Mouse (Mus musculus) spleen, adult 2 months (tissue): ENCODE results near the gene Sult5a1. TPM values are rescaled to one million over a fixed set of nuclear protein-coding genes. Genes with fewer than 3 reads are reported as not detected.

Source experiments
- DNase-seq, 2 experiments: peaks; one replicate each; pipeline versions ENCODE4 v3.0.0 to v3.0.0-alpha.2; 2012 to 2021; ENCODE audit warnings: low spot score in 2 of 2, low read depth in 1 of 2
- H3K27ac ChIP-seq: fragments of 200-500 bp; 2 replicates; pipeline ENCODE4 v1.5.1; 2012; ENCODE audit warnings: low read length, inconsistent platforms; ENCODE audit not compliant: insufficient read depth
- H3K27me3 ChIP-seq: fragments of 200-500 bp; 2 replicates; pipeline ENCODE4 v1.6.1; 2012; ENCODE audit warnings: mild to moderate bottlenecking, moderate library complexity, low read length, inconsistent platforms; ENCODE audit not compliant: control insufficient read depth, insufficient read depth
- H3K36me3 ChIP-seq: fragments of 200-500 bp; 2 replicates; pipeline ENCODE4 v1.6.1; 2012; ENCODE audit warnings: mild to moderate bottlenecking, low read length, inconsistent platforms; ENCODE audit not compliant: control insufficient read depth, insufficient read depth
- H3K4me1 ChIP-seq: fragments of 200-500 bp; 2 replicates; pipeline ENCODE4 v1.6.1; 2011; ENCODE audit warnings: inconsistent platforms; ENCODE audit not compliant: control insufficient read depth, insufficient read depth, insufficient read length
- H3K4me3 ChIP-seq: fragments of 200-500 bp; 2 replicates; pipeline ENCODE4 v1.5.1; 2011; ENCODE audit warnings: mild to moderate bottlenecking, inconsistent platforms; ENCODE audit not compliant: insufficient read depth, insufficient read length; ENCODE audit errors: extremely low read depth
- CTCF ChIP-seq: fragments of 200-500 bp; IDR thresholded peaks from 2 replicates; pipeline ENCODE4 v1.5.1; 2011; ENCODE audit warnings: mild to moderate bottlenecking, inconsistent platforms; ENCODE audit not compliant: insufficient read depth, insufficient read length, insufficient replicate concordance; ENCODE audit errors: extremely low read depth
- POLR2A ChIP-seq: fragments of 200-500 bp; IDR thresholded peaks from 2 replicates; pipeline ENCODE4 v1.6.1; 2011; ENCODE audit warnings: low read depth, low read length, inconsistent platforms
- WGBS: fragments of 180-500 bp; shearing (Covaris S2); methylation state at CpG from one replicate; pipeline ENCODE4 v1.1.7; 2018; 5-methylcytosine and 5-hydroxymethylcytosine counted together
- polyA plus RNA-seq: library from polyadenylated mRNA; depleted of rRNA; stranded (reverse); fragments of >200 nt; gene quantifications from 2 replicates; pipeline ENCODE4 v1.2.3, GENCODE M21; 2012

The Sult5a1 gene
- polyA plus RNA-seq, 1 experiment, result 0.92 TPM

DNA sequence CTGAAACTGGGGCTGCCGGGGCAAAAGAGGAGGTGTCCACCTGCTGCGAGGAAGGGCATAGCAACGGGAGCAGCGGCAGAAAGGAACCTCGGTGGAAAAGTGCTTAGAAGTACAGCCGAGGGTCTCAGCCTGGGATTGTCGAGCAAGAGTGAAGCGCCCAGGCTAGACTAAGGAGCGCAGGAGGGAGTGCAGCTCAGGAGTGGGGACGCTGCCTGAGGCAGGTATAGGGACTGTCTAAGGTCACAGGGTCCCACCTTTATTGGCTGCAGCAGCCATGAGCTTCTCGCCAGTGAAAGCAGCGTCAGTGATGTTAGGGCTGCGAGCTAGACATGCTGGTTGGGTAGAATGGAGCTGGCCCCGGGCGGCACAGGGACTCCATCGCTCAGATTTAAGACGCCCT, 40.4 kb downstream of the Sult5a1 start:
- no peak for DNase-seq
- Histone ChIP-seq H3K4me3 (peak overlapping the region; percentile 42; the same call in 1 of the 2 replicates), H3K4me1 (peaks cover 10% of the 10 kb centered on the region), H3K36me3 (no peaks in the 10 kb centered on the region), H3K27me3 (peaks cover 22% of the 10 kb centered on the region), H3K27ac (no peak overlapping the region)
- TF ChIP-seq CTCF (no peak), POLR2A (no peak)
- 7% methylated on average over 17 of the region's 17 CpGs for WGBS

DNA sequence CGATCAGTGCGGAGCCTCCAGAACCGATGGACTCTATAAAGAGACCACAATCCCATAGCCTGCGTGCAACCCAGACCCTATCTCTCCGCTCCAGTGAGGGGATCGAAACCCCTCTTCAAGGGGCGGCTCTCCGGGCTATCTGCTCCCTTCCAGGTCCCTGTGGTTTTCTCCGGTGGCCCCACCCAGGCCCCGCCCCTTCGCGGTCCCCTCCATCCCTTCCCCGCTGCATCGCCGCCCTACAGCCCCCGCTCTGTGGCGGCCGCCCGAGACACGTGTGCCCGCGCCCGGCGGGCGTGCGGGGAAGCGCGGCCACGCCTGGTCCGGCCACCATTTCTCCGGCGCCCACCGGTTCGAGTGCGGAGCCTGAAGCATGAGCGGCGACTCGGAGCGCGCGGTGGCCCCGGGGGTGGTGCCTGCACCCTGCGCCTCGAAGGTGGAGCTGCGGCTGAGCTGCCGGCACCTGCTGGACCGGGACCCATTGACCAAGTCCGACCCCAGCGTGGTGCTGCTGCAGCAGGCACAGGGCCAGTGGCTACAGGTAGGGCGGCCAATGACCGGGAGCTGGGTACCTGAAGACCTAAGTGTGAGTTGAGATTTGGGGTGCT, 40.9 kb downstream of the Sult5a1 start, which contains the start of gene Cpne7:
TSS of gene Cpne7 (plus strand) at position 248 of the 605 bp plus-strand sequence.
- no peaks in the 10 kb centered on the region for H3K36me3 ChIP-seq
- peaks cover 10% of the 10 kb centered on the region for H3K4me1 ChIP-seq
- H3K4me3 ChIP-seq, result peak within 1 kb of the TSS; percentile 42
- TF ChIP-seq POLR2A (no peak), CTCF (no peak)
- peaks cover 22% of the 10 kb centered on the region for H3K27me3 ChIP-seq
- H3K27ac ChIP-seq, result no peak within 1 kb of the TSS
- 2% methylated on average over 51 of the region's 51 CpGs for WGBS
- no peak for DNase-seq

DNA sequence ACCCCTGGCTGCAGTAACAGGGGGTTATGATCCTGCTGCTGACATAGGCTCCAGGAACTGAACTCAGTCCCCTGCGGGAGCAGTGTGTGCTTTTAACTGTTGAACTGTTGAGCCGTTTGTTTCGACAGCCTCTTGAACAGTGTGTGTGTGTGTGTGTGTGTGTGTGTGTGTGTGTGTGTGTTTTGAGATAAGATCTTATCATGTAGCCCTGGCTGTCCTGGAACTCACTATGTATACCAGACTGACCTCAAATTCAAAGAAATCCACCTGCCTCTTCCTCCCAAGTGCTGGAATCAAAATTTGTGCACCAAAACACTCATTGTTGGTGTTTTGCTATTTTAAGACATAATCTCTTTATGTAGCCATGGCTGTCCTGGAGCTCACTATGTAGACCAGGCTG, 43.5 kb downstream of the Sult5a1 start:
- Histone ChIP-seq H3K4me3 (no peak overlapping the region), H3K4me1 (peaks cover 10% of the 10 kb centered on the region), H3K36me3 (no peaks in the 10 kb centered on the region), H3K27ac (no peak overlapping the region), H3K27me3 (peaks cover 22% of the 10 kb centered on the region)
- DNase-seq, result no peak
- TF ChIP-seq CTCF, result no peak
- no peak for TF ChIP-seq POLR2A
- WGBS, result 12% methylated on average over 3 of the region's 3 CpGs

DNA sequence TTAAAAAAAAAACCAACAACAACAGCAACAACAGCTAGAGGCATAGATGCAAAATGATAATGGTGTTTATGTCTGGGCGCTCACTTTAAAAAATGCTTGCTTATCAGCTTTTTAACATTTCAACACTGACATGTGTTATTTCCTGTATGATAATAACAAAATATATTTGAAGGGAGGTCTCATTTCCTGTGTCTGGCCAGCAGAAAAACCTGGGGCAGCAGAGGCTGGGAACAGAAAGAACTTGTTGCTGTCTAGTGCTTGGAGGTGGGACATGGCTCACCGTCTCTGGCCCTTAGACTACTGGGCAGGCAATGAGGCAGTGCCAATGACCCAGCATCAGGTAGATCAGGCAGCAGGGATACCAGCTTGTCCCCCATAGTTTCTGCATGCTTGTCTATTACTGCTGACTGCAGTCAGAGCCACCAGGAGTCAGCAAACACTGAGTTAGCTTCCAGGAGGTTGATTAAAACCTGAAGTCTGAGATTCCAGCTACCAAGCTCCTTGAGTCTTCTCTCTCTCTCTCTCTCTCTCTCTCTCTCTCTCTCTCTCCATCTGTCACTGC, 44.1 kb downstream of the Sult5a1 start:
- peaks cover 10% of the 10 kb centered on the region for H3K4me1 ChIP-seq
- H3K4me3 ChIP-seq, result no peak overlapping the region
- 39% methylated on average over 2 of the region's 2 CpGs for WGBS
- no peaks in the 10 kb centered on the region for H3K36me3 ChIP-seq
- DNase-seq, result no peak
- H3K27ac ChIP-seq, result no peak overlapping the region
- H3K27me3 ChIP-seq, result peaks cover 22% of the 10 kb centered on the region
- no peak for TF ChIP-seq POLR2A
- TF ChIP-seq CTCF, result no peak

DNA sequence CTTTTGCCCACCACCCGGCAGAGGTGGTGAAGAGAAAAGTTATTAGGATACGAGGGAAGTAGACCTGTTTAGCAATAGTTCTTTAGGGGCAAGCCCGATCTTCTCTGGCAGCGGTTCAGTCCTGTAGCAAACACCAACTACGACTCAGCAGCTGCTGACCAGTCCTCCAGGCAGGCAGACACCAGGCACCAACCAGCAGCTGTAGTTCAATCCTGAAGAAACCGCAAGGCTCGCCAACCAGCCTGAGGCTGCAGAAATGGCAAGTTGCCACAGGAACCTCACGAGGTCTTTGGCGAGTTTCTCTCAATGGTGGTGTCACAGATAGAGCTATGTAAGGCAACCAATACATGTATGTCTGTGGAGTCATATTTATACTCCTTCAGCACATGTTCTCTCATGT, 45.2 kb downstream of the Sult5a1 start:
- H3K36me3 ChIP-seq, result no peaks in the 10 kb centered on the region
- H3K27me3 ChIP-seq, result peaks cover 16% of the 10 kb centered on the region
- 59% methylated on average over 9 of the region's 9 CpGs for WGBS
- DNase-seq, result no peak
- no peak overlapping the region for H3K4me3 ChIP-seq
- TF ChIP-seq POLR2A (no peak), CTCF (no peak)
- no peak overlapping the region for H3K27ac ChIP-seq
- H3K4me1 ChIP-seq, result peaks cover 9% of the 10 kb centered on the region

DNA sequence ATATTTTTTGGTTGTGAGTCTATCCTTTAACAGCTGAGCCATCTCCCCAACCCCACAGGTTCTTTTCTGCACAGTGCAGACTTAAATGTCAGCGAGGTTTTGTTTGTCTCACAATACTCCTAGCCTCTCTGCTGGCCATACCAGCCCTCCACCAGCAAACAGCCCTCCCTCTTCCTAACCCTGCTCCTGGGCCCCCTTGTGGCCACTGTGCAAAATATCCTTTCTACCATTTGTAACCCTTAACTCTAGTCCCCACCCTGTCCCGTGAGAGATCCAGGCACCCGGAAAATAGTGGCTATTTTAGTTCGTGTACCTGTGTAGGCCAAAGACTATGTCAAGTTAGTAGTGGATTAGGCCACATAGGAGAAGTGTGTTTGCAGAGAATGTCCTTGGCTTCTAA, 47.5 kb downstream of the Sult5a1 start:
- no peaks in the 10 kb centered on the region for H3K27me3 ChIP-seq
- no peak overlapping the region for H3K4me3 ChIP-seq
- under 1% methylated on average over 4 of the region's 4 CpGs for WGBS
- TF ChIP-seq CTCF (peak; percentile 59; the same call in 1 of the 2 replicates), POLR2A (no peak)
- DNase-seq, result peak; percentile 30 to 46
- H3K27ac ChIP-seq, result no peak overlapping the region
- H3K4me1 ChIP-seq, result no peaks in the 10 kb centered on the region; the same call in 1 of the 2 replicates
- peaks cover under 1% of the 10 kb centered on the region; the same call in 1 of the 2 replicates for H3K36me3 ChIP-seq

DNA sequence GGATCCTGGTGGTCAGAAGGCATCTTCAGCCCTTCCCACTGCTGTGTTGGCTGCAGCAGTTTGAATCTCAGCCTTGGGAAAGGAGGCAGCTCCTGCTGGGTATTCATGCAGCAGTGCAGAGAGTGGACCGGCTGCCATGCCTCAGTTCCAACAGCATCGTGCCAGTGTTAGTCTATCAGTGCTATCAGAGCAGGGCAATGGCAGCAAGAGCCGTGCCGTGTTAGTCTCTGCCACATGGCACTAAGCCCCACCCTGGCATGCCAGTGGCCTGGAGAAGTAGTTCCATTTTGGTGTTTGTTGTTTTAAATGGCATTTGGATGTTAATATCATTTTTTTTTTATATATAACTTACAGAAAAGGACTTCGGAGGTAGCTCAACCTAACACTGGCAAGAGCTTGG, 49.2 kb downstream of the Sult5a1 start:
- Histone ChIP-seq H3K4me1 (no peaks in the 10 kb centered on the region; the same call in 1 of the 2 replicates), H3K27ac (no peak overlapping the region), H3K4me3 (no peak overlapping the region), H3K36me3 (peaks cover 15% of the 10 kb centered on the region), H3K27me3 (no peaks in the 10 kb centered on the region)
- no peak for DNase-seq
- TF ChIP-seq POLR2A, result no peak
- TF ChIP-seq CTCF, result no peak
- WGBS, result 84% methylated on average over 5 of the region's 5 CpGs
